Mouse (Mus musculus) G1E (cell line): ENCODE measurements around the gene Fpgs. TPM values are rescaled to one million over a fixed set of nuclear protein-coding genes. Genes with fewer than 3 reads are reported as not detected.

Experiments
- ATAC-seq: 2 replicates; pipeline ENCODE4 v1.8.0; 2016; ENCODE audit warnings: mild to moderate bottlenecking; ENCODE audit not compliant: insufficient number of reproducible peaks, poor library complexity, low FRiP score, severe bottlenecking; ENCODE audit errors: extremely low read depth
- DNase-seq: peaks from one replicate; pipeline ENCODE4 v3.0.0; 2012; ENCODE audit warnings: low spot score
- H3K27me3 ChIP-seq: 2 replicates; pipeline ENCODE4 v1.6.1; 2012; ENCODE audit warnings: mild to moderate bottlenecking, low read length, inconsistent platforms; ENCODE audit not compliant: insufficient read depth
- H3K36me3 ChIP-seq: replicated peaks from 2 replicates; pipeline ENCODE3; 2012; ENCODE audit warnings: mild to moderate bottlenecking, inconsistent platforms
- H3K4me1 ChIP-seq: 2 replicates; pipeline ENCODE4 v1.6.1; 2012; ENCODE audit warnings: low read depth, low read length, inconsistent platforms, mixed read lengths; ENCODE audit not compliant: insufficient read depth
- H3K4me3 ChIP-seq: 2 replicates; pipeline ENCODE4 v1.5.1; 2012; ENCODE audit warnings: low read depth, mild to moderate bottlenecking, inconsistent platforms, low read length, moderate library complexity, mixed read lengths
- H3K9me3 ChIP-seq: replicated peaks from 2 replicates; pipeline ENCODE4 v1.6.1; 2012; ENCODE audit warnings: inconsistent platforms
- CTCF ChIP-seq: IDR thresholded peaks from 2 replicates; pipeline ENCODE4 v1.5.1; 2012; ENCODE audit warnings: low read depth, low read length, inconsistent platforms, mixed read lengths
- GATA1 ChIP-seq: IDR thresholded peaks from 2 replicates; pipeline ENCODE4 v1.6.1; 2012; ENCODE audit warnings: borderline replicate concordance, low read length, inconsistent platforms, mixed read lengths
- GATA2 ChIP-seq: IDR thresholded peaks from 2 replicates; pipeline ENCODE4 v1.6.1; 2012; ENCODE audit warnings: low read depth, low read length, inconsistent platforms, borderline replicate concordance
- POLR2AphosphoS5 ChIP-seq: IDR thresholded peaks from 2 replicates; pipeline ENCODE4 v1.6.1; 2012; ENCODE audit warnings: low read depth, low read length, inconsistent platforms; ENCODE audit not compliant: insufficient replicate concordance
- TAL1 ChIP-seq: conservative IDR thresholded peaks from 2 replicates; pipeline ENCODE4 v1.6.1; 2012; ENCODE audit warnings: low read depth, low read length, inconsistent platforms, mixed read lengths
- polyA plus RNA-seq: library from polyadenylated mRNA; stranded (reverse); fragments of >175 nt; gene quantifications from 2 replicates; pipeline ENCODE4 v1.2.3, GENCODE M21; 2012
- total RNA-seq, 2 experiments: library from RNA; stranded (forward) in 1 of 2; stranded (reverse) in 1 of 2; fragments of 200-1000 nt in 1 of 2; fragments of >200 nt in 1 of 2; fragmentation: Nextera tagmentation in 1 of 2; gene quantifications; 2 replicates each; pipeline ENCODE4 v1.2.3; 2014 to 2017

Gene Fpgs
- total and polyA plus RNA-seq, 3 experiments: 12.8 to 81.4 (median 14.7) TPM

GRCm38 (mm10) chr2:32637778-32638281 is 66.1 kb downstream of the Fpgs start:
- Histone ChIP-seq H3K27me3 (peaks cover 3% of the 10 kb centered on the region; the same call in 1 of the 2 replicates), H3K9me3 (no peaks in the 10 kb centered on the region), H3K36me3 (peaks cover 3% of the 10 kb centered on the region), H3K4me1 (peaks cover 44% of the 10 kb centered on the region), H3K4me3 (peak overlapping the region; percentile 58; the same call in 1 of the 2 replicates)
- DNase-seq (peak; percentile 55), ATAC-seq (peak; percentile 40; the same call in 1 of the 2 replicates)
- TF ChIP-seq POLR2AphosphoS5: no peak
- TF ChIP-seq GATA2: no peak
- TF ChIP-seq CTCF: no peak
- TF ChIP-seq GATA1: no peak
- no peak for TF ChIP-seq TAL1

DNA sequence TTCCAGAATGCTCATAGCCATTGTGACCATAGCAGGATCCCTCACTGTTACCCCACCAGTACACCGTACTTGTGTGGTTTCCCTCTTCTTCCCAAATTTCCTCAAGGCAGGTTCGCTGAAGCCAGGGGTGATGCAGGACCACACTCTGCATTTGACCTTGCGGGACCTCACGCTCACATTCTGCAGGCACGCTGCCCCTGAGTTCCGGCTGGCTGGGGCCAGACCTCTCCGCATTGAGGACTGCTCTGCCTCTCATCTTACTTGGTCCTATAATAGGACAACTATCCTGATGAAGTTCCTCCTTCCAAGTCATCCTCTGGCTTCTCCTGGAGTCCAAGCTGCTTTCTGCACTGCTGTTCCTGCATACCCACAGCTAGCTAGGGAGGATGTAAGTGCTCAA is 67.3 kb downstream of the Fpgs start:
- TF ChIP-seq CTCF: no peak
- TF ChIP-seq TAL1: no peak
- no peak for ATAC-seq
- Histone ChIP-seq H3K4me1 (peaks cover 44% of the 10 kb centered on the region), H3K27me3 (peaks cover 3% of the 10 kb centered on the region; the same call in 1 of the 2 replicates), H3K4me3 (no peak overlapping the region), H3K36me3 (peaks cover 3% of the 10 kb centered on the region), H3K9me3 (no peaks in the 10 kb centered on the region)
- no peak for DNase-seq

DNA sequence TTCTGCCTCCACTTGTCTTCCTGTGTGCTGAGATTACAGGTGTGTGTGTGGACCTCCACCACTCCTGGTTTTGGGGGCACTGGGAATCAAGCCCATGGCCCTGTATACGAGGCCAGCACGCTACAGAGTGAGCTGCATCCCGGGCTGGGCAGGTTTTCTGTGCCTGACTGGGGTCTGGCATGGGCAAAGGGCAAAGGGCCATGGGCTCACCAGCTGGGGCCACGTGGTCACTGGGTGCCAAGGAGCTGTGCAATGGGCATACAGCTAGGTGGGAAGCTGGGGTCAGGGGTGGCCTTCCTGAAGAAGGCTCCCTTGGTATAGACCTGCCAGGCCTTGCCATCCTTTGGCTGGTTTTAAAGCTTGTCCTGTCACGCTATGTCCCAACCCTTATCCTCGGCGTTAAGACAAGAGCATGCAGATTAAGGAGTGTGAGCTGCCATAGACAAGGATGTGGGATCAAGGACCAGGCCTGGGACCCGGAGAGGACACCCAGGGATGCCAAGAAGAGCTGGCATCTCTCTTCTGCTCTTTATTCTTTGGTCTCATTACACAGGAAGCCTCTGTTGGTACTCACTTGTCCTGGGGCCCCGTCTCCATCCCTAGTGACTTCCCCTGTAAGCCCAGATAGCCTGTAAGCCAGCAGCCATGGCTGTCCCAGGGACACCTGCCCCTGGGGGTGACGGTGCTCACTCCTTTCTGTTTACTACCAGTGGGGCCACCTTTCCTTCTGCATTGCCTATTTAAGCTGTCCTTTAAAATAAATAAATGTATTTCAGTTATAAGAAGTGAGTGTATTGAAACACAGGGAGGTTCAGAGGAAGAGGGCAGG is 69.5 kb downstream of the Fpgs start:
- H3K36me3 ChIP-seq: peaks cover 3% of the 10 kb centered on the region
- H3K4me3 ChIP-seq: no peak overlapping the region
- H3K4me1 ChIP-seq: peaks cover 42% of the 10 kb centered on the region
- DNase-seq (no peak), ATAC-seq (no peak)
- no peaks in the 10 kb centered on the region for H3K9me3 ChIP-seq
- H3K27me3 ChIP-seq: peaks cover 12% of the 10 kb centered on the region
- no peak for TF ChIP-seq POLR2AphosphoS5
- TF ChIP-seq TAL1: no peak
- TF ChIP-seq CTCF: no peak
- no peak for TF ChIP-seq GATA2
- TF ChIP-seq GATA1: no peak

DNA sequence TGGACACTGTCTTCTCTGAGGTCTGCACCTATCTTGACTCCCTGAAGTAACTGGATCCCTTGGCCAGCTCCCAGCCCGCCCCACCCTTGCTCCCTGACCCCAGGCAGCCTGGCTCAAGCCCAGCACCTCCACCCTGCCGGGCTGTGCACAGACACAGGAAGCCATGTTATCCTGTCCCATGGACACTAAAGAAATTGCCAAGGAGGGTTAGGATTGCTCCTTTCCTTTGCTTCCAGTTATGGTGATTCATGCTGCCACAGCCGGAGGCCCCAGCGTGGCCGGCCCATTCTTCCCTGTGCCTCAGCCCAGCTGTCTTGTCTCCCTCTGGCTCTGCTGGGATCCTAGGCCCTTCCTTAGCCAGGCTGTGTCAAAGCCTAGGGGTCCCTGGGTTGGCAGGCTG is 70.3 kb downstream of the Fpgs start:
- Histone ChIP-seq H3K36me3 (peaks cover 3% of the 10 kb centered on the region), H3K4me1 (peaks cover 44% of the 10 kb centered on the region), H3K9me3 (no peaks in the 10 kb centered on the region), H3K4me3 (no peak overlapping the region), H3K27me3 (peaks cover 16% of the 10 kb centered on the region)
- ATAC-seq (no peak), DNase-seq (no peak)
- TF ChIP-seq TAL1 (no peak), GATA1 (no peak), POLR2AphosphoS5 (no peak), CTCF (no peak), GATA2 (no peak)

Other genes starting within 250 kb of the Fpgs start
- gene Fam102a, start 168.8 kb downstream of the Fpgs start, total RNA-seq (2014; fragmentation: Nextera tagmentation): 33.6 and 35.0 TPM in 2 replicates
- 28.7 and 30.1 TPM in 2 replicates for gene Fam102a, start 168.8 kb downstream of the Fpgs start, total RNA-seq (2017)
- gene Fam102a, start 168.8 kb downstream of the Fpgs start, polyA plus RNA-seq: 28.9 and 32.7 TPM in 2 replicates
- gene Dpm2, start 133.3 kb downstream of the Fpgs start, total RNA-seq (2014; fragmentation: Nextera tagmentation): 74.6 and 85.4 TPM in 2 replicates
- 59.3 and 64.4 TPM in 2 replicates for gene Dpm2, start 133.3 kb downstream of the Fpgs start, total RNA-seq (2017)
- gene Dpm2, start 133.3 kb downstream of the Fpgs start, polyA plus RNA-seq: 8.2 and 9.4 TPM in 2 replicates
- gene Pip5kl1, start 129.3 kb downstream of the Fpgs start, total RNA-seq (2014; fragmentation: Nextera tagmentation): 1.0 TPM in 1 of 2 replicates, not detected in the other
- gene Pip5kl1, start 129.3 kb downstream of the Fpgs start, total RNA-seq (2017): 0.71 and 1.0 TPM in 2 replicates
- 0.11 and 0.13 TPM in 2 replicates for gene Pip5kl1, start 129.3 kb downstream of the Fpgs start, polyA plus RNA-seq
- gene 9430097D07Rik, start 128.5 kb downstream of the Fpgs start, total RNA-seq (2014; fragmentation: Nextera tagmentation): not detected in 2 replicates
- gene 9430097D07Rik, start 128.5 kb downstream of the Fpgs start, total RNA-seq (2017): 0.11 TPM in 1 of 2 replicates, not detected in the other
- gene 9430097D07Rik, start 128.5 kb downstream of the Fpgs start, polyA plus RNA-seq: not detected in 2 replicates
- 15.4 and 25.2 TPM in 2 replicates for gene St6galnac4, start 117.0 kb downstream of the Fpgs start, total RNA-seq (2014; fragmentation: Nextera tagmentation)
- gene St6galnac4, start 117.0 kb downstream of the Fpgs start, total RNA-seq (2017): 6.7 and 8.1 TPM in 2 replicates
- gene St6galnac4, start 117.0 kb downstream of the Fpgs start, polyA plus RNA-seq: 20.8 and 24.4 TPM in 2 replicates
- 18.3 and 20.2 TPM in 2 replicates for gene St6galnac6, start 104.4 kb downstream of the Fpgs start, total RNA-seq (2014; fragmentation: Nextera tagmentation)
- 16.8 and 19.8 TPM in 2 replicates for gene St6galnac6, start 104.4 kb downstream of the Fpgs start, total RNA-seq (2017)
- 36.6 and 39.2 TPM in 2 replicates for gene St6galnac6, start 104.4 kb downstream of the Fpgs start, polyA plus RNA-seq
- not detected in 2 replicates for gene Ak1, start 82.4 kb downstream of the Fpgs start, total RNA-seq (2014; fragmentation: Nextera tagmentation)
- 0.44 and 0.58 TPM in 2 replicates for gene Ak1, start 82.4 kb downstream of the Fpgs start, total RNA-seq (2017)
- gene Ak1, start 82.4 kb downstream of the Fpgs start, polyA plus RNA-seq: 0.42 and 0.56 TPM in 2 replicates
- 4.4 and 6.4 TPM in 2 replicates for gene Eng, start 57.5 kb downstream of the Fpgs start, total RNA-seq (2014; fragmentation: Nextera tagmentation)
- gene Eng, start 57.5 kb downstream of the Fpgs start, total RNA-seq (2017): 0.76 and 0.93 TPM in 2 replicates
- 5.3 and 6.3 TPM in 2 replicates for gene Eng, start 57.5 kb downstream of the Fpgs start, polyA plus RNA-seq
- gene Cdk9, start 8.9 kb upstream of the Fpgs start, total RNA-seq (2014; fragmentation: Nextera tagmentation): 68.7 and 71.2 TPM in 2 replicates
- gene Cdk9, start 8.9 kb upstream of the Fpgs start, total RNA-seq (2017): 31.7 and 32.5 TPM in 2 replicates
- gene Cdk9, start 8.9 kb upstream of the Fpgs start, polyA plus RNA-seq: 105 and 129 TPM in 2 replicates
- gene Sh2d3c, start 16.9 kb upstream of the Fpgs start, total RNA-seq (2014; fragmentation: Nextera tagmentation): not detected in 2 replicates
- gene Sh2d3c, start 16.9 kb upstream of the Fpgs start, total RNA-seq (2017): 0.06 and 0.98 TPM in 2 replicates
- 0.35 and 0.39 TPM in 2 replicates for gene Sh2d3c, start 16.9 kb upstream of the Fpgs start, polyA plus RNA-seq
- not detected in 2 replicates for gene 6330409D20Rik, start 36.9 kb upstream of the Fpgs start, total RNA-seq (2014; fragmentation: Nextera tagmentation)
- gene 6330409D20Rik, start 36.9 kb upstream of the Fpgs start, total RNA-seq (2017): 0.17 TPM in 1 of 2 replicates, not detected in the other
- not detected in 2 replicates for gene 6330409D20Rik, start 36.9 kb upstream of the Fpgs start, polyA plus RNA-seq
- 9.0 and 9.7 TPM in 2 replicates for gene Tor2a, start 53.1 kb upstream of the Fpgs start, total RNA-seq (2014; fragmentation: Nextera tagmentation)
- 14.0 and 17.7 TPM in 2 replicates for gene Tor2a, start 53.1 kb upstream of the Fpgs start, total RNA-seq (2017)
- 28.2 and 30.1 TPM in 2 replicates for gene Tor2a, start 53.1 kb upstream of the Fpgs start, polyA plus RNA-seq
- 0.53 TPM in 1 of 2 replicates, not detected in the other for gene Ttc16, start 71.5 kb upstream of the Fpgs start, total RNA-seq (2014; fragmentation: Nextera tagmentation)
- 0.17 and 0.38 TPM in 2 replicates for gene Ttc16, start 71.5 kb upstream of the Fpgs start, total RNA-seq (2017)
- 0.02 and 0.15 TPM in 2 replicates for gene Ttc16, start 71.5 kb upstream of the Fpgs start, polyA plus RNA-seq
- gene Ptrh1, start 71.6 kb upstream of the Fpgs start, total RNA-seq (2014; fragmentation: Nextera tagmentation): 3.4 and 4.0 TPM in 2 replicates
- gene Ptrh1, start 71.6 kb upstream of the Fpgs start, total RNA-seq (2017): 4.8 and 5.0 TPM in 2 replicates
- 4.3 and 5.3 TPM in 2 replicates for gene Ptrh1, start 71.6 kb upstream of the Fpgs start, polyA plus RNA-seq
- gene Cfap157, start 80.3 kb upstream of the Fpgs start, total RNA-seq (2014; fragmentation: Nextera tagmentation): not detected in 2 replicates
- gene Cfap157, start 80.3 kb upstream of the Fpgs start, total RNA-seq (2017): 0.11 and 1.6 TPM in 2 replicates
- not detected in 2 replicates for gene Cfap157, start 80.3 kb upstream of the Fpgs start, polyA plus RNA-seq
- gene Stxbp1, start 143.1 kb upstream of the Fpgs start, total RNA-seq (2014; fragmentation: Nextera tagmentation): 13.7 TPM in 2 replicates
- 2.9 and 3.3 TPM in 2 replicates for gene Stxbp1, start 143.1 kb upstream of the Fpgs start, total RNA-seq (2017)
- 4.7 and 6.1 TPM in 2 replicates for gene Stxbp1, start 143.1 kb upstream of the Fpgs start, polyA plus RNA-seq
- 0.53 and 1.2 TPM in 2 replicates for gene Fam129b, start 172.0 kb upstream of the Fpgs start, total RNA-seq (2014; fragmentation: Nextera tagmentation)
- 20.2 and 20.7 TPM in 2 replicates for gene Fam129b, start 172.0 kb upstream of the Fpgs start, total RNA-seq (2017)
- gene Fam129b, start 172.0 kb upstream of the Fpgs start, polyA plus RNA-seq: 1.5 and 1.9 TPM in 2 replicates